Mouse (Mus musculus) monocyte, adult 2 months (primary cell): ENCODE results near the gene Nyap1.
"Not testable (repeated sequence)": the region's sequence is repeated elsewhere in the genome, so short reads cannot be mapped to it uniquely, and the experiment has no call there.

ENCODE experiments used
- DNase-seq, 2 experiments: peaks; one replicate each; pipeline ENCODE4 v3.0.0; 2022; ENCODE audit warnings: low spot score in 2 of 2, low read depth in 1 of 2

Gene Nyap1

GRCm38 (mm10) chr5:137770709-137771108 lies 29.3 kb upstream of the Nyap1 start:
- DNase-seq: no peak

DNA sequence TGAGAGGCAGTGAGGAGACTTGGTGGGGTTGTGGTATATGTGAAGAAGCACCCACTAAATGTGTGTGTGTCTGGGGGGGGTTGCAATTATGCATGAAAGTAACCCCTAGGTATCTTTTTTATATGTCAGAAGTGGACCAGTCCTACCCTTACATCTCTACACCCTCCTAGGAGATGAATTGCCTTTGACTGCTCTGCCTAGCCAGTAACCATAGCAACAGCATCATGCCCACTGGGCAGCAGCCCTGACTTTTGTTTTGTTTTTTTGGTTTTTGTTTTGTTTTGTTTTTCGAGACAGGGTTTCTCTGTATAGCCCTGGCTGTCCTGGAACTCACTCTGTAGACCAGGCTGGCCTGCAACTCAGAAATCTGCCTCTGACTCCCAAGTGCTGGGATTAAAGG lies 27.1 kb upstream of the Nyap1 start:
- DNase-seq: no peak

DNA sequence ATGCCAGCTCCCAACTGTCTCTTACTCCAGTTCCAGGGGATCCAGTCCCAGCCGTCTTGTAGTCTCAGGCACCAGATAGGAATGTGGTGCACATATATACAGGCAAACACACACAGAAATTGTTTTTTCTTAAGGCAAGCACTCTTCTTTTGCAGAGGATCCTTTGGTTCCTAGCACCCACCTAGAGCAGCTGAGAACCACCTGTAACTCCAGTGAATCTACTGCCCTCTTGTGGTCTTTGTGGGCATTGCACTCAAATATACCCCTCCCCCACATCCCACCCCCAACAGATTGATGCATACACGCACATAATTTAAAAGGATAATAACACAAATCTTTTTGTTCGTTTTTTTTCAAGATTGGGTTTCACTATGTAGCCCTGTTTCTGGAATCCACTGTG lies 24.9 kb upstream of the Nyap1 start:
- no peak for DNase-seq

- DNase-seq: no peak
Observed at GRCm38 (mm10) chr5:137764609-137765340, 23.4 kb upstream of the Nyap1 start.

DNA sequence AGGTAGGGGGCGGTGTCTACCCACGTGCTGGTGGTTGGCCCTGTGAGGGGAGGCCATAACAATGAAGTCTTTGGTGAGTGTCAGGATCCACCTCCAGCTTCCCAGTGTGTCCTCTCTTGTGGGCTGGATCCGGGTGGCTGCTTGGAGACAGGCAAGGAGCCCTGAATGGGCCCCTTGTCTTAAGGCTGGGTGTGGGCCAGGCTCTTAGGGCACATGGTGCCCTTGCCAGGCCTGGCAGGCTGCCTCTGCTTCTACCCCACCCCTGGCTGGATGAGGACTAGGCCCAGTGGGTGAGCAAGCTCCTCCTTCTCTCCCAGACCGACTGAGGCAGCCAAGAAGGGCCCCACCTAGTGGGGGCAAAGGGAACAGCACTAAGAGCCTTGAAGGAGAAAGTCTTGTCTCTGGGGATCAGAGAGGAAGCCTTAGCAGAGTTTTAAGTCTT lies 18.6 kb upstream of the Nyap1 start:
- peak in 1 of 2 experiments; percentile 63 for DNase-seq

GRCm38 (mm10) chr5:137758921-137759534 lies 17.6 kb upstream of the Nyap1 start:
- DNase-seq: no peak

DNA sequence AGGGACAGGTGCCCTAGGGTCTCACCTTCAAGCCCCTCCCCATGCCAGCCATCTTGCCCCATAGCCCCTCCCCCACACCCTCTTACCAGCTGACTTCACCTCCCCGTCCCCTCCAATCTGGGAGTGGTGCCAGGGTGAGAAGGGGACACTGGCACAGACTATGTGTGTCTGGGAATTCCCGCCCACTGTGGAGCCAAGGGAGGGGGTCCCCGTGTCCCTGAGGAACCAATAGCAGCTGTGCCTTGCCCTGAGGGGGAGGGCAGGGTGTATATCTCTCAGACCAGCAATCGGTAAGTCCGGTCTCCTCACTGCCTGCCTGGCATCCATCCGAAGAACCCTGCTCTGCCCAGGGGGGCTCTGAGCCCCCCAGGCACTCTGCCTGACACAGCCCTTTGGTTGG lies 16.5 kb upstream of the Nyap1 start:
- no peak for DNase-seq

- peak in 1 of 2 experiments; percentile 72 for DNase-seq
Observed at GRCm38 (mm10) chr5:137756882-137757661, 15.7 kb upstream of the Nyap1 start.

GRCm38 (mm10) chr5:137756106-137756505 lies 14.7 kb upstream of the Nyap1 start:
- no peak for DNase-seq

DNA sequence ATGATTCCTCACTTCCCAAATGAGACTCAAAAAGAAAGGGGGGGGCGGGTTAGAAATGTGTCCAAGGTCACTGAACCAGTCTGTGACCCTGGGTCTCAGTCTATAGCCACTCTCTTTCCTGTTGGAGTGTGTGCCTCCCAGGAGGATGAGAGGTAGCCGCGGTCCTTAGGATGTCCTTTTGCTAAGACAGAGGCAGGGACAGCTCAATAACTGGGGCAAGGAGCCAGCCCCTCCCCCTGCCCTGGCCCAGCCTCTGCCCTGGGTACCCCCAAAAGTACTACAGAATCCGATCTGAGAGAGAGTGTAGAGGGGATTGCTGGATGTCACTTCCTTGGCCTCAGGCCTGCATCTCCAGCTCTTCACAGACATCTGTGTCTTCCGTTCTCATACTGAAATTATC lies 14.0 kb upstream of the Nyap1 start:
- DNase-seq: no peak

GRCm38 (mm10) chr5:137753111-137753832 lies 11.9 kb upstream of the Nyap1 start:
- no peak for DNase-seq

DNA sequence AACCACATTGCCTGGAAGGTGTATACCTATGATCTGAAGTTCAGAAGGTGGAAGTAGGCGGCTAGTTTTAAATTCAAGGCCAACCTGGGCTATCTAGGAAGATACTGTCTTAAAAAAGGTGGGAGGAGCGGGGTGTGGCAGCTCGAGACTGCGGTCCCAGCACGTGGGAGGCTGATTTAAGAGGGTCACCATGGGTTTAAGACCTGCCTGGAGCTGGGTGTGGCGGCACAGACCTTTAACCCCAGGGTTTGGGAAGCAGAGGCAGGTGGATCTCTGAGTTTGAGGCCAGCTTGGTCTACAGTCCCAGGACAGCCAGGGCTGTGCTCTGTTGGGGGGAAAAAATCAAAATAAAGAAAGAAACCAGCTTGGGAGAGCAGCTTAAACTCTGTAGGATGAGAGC lies 10.6 kb upstream of the Nyap1 start:
- no peak for DNase-seq

DNA sequence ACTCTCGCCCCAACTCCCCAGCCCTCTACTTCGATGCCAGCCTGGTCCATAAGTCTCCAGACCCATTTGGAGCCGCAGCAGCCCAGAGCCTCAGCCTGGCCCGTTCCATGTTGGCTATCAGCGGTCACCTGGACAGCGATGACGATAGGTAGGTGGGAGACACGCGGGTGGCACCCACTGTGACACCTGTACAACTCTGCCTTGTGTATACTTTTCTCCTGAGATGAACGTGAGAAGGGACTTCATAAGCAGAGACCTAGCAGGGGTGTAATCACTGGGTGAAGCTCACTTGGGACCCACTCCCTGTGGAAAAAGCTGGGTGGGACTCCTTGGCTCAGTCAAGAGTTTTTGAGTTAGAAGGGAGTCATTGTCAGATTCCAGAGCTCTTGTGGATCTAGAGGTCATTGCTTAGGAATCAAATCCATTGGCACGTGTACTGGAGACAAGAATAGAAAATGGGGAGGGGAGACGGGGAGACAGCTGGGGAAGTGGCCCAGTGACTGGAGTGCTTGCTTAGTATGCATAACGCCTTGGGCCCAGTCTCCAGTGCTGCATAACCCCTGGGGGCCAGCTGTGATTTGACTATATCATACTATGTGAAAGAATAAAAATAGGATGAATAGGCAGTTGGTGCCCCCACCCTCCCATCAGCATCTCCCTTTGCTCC lies 9.9 kb upstream of the Nyap1 start:
- no peak for DNase-seq

- not testable (repeated sequence) for DNase-seq
Observed at GRCm38 (mm10) chr5:137750212-137750611, 8.8 kb upstream of the Nyap1 start.

DNA sequence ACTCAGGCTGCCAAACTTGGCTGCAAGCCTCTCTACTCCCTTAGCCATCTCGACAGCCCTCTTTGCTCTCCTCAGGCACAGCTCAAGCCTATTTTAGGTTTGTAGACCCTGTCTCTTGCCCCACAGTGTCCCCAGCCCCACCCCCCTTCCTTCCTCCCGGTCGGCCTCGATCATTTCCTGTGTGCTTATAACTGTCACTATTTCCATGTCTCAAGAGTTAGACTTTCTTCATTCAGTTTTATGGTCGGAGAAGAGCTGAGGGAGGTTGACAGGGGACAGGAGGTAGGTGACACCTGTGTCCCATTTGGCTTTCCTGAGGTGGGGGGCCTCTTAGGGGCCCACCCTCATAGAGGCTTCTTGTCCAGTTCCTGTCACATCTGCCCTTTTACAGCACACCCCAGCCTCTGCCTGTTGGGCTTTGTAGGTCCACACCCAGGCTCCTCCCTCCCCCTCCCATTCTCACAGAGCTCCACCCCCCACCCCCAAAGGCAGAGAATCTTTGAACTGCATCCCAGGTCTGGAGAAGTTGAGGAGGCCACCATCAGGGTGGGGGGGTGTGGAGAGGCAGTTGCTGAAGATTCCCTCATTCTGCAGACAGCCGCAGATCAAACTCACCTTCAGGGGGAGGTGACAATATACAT lies 7.9 kb upstream of the Nyap1 start:
- DNase-seq: no peak

DNA sequence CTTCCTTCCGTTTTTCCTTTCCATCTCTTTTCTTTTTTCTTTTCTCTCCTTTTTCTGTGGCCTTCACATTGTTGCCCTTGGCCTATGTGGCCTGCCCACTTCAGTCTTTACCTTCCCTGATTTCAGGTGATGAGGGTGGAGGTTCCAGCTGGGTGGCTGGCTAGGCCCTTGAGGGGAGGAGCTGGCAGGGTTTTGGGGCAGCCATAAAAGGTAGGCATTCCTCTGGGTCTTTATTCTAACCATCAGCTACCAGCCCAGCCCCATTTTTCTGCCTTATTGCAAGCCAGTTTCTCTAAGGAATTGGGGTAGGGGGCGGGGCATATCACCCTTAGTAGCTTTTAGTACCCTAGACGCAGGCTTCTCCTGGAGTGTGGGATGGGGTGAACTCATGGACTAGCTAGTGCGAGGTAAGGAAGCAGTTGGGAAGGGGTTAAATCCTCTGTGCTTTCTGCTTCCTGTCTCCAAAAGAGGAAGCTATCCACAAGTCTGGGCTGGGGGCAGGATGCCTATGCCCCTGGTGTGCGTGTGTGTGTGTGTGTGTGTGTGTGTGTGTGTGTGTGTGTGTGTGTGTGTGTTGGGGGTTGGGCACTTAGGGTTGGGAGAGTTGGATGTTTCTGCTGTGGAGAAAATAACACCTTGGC lies 6.8 kb upstream of the Nyap1 start:
- peak in 1 of 2 experiments; percentile 22 for DNase-seq

- DNase-seq: no peak
Observed at GRCm38 (mm10) chr5:137747326-137747961, 6.0 kb upstream of the Nyap1 start.

DNA sequence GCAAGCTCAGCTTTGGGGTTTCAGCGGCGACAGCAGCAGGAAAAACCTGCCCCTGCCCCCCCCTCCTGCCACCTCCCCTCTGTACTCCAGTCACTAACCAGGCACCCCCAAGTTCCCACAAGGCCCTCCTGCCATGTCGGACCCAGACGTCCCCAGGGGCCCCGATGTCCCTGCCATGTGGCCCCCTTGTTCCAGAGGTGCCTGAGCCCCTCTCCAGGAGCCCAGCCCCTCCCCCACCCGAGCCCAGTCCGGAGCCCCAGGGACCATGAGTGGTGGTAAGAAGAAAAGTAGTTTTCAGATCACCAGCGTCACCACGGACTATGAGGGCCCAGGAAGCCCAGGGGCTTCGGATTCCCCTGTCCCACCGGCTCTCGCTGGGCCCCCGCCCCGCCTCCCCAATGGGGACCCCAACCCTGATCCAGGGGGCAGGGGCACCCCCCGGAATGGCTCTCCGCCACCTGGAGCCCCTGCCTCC lies 5.5 kb upstream of the Nyap1 start:
- DNase-seq: no peak

DNA sequence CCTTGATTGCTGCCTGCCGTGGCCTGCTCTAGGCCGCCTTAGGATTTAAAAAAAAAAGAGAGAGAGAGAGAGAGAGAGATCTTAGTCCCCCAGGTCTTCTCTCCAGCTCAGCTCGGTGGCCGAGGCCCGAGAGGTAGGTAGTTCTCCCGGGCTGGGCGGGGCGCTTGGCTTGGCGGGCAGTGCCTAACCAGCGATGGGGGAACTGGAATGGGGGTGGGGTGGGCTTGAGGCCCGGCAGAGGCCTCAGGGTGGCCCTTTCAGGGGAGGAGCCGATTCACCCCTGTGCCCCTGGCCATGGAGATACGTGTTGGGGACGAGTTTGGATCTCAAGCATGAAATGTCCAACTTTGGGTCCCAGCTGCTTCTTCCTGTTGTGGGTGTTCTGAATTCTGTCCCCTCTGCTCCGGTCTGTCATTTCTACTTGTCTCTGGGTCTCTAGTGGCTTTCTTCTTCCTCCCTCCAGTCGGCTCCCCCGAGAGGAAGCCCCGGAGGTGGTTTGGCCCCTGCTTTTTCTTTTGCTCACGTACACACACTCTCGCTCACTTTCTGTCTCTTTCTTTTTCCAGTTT lies 5.0 kb upstream of the Nyap1 start:
- no peak for DNase-seq
